Mouse (Mus musculus) stomach, postnatal 0 days (tissue): ENCODE measurements around the gene Ctnna3.

ENCODE experiments used
- CTCF ChIP-seq: IDR thresholded peaks from 2 replicates; pipeline ENCODE4 v1.5.1; 2016; ENCODE audit warnings: antibody characterized with exemption, low read depth, mild to moderate bottlenecking, moderate library complexity
- EP300 ChIP-seq: optimal IDR thresholded peaks from 2 replicates; pipeline ENCODE3; 2016; ENCODE audit warnings: antibody characterized with exemption

DNA sequence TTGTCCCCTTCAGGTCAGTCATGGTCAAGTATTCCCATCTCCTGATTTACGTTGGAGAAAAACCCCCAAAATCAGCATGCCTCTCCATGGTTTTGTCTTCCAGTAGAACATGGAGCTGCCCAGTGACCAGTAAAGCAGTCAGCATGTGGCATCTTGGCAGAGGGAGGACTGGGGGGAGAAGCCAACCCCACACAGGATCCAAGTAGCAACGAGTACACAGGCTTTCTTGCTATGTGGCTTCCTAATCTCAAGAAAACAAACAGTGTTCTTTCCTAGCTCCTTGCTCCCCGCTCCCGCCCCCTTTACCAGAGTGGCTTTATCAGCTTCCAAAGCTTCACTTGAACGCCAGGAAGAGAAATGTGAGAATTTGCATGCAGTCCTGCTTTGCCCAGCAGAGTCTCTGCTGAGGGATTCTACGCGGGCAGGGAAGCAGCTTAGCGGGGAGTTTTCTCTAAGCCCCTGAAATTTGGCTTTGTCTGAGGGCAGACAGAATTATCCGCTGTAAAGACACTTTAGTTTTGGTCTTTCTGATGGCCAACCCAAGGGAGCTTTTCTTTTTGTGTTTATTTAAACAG, 380.2 kb downstream of the Ctnna3 start:
- no peak for TF ChIP-seq EP300
- TF ChIP-seq CTCF: no peak
